ENCODE assay signal across 8 mouse cellular contexts in genomic region chr7:27356248-27356647, GRCm38 (mm10). TPM values are rescaled to one million over a fixed set of nuclear protein-coding genes. Genes with fewer than 3 reads are reported as not detected.
DNase-seq lines count a peak whose midpoint lies in the region; ATAC-seq and TF ChIP-seq lines count a peak whose summit lies in the region.

No protein-coding gene starts in this region.

- peak; percentile 43 for ATAC-seq in heart, embryonic 11.5 days (replicated peaks; ENCODE audit: insufficient number of reproducible peaks, low FRiP score, low TSS enrichment)
- ATAC-seq in kidney, embryonic 14.5 days (ENCODE audit: low FRiP score, low TSS enrichment): peak; percentile 21
- peak; percentile 25 for ATAC-seq in stomach, postnatal 0 days (ENCODE audit: low FRiP score, low TSS enrichment)

- intact Hi-C loops in left cerebral cortex, postnatal 14 days (cut with DNase I): no loop called here
- intact Hi-C loops in left cerebral cortex, postnatal 25 days (cut with DNase I): no loop called here

- peak overlapping the region; percentile 53 for H3K4me3 ChIP-seq in brown adipose tissue, adult 24 weeks (ENCODE audit: insufficient read depth, low read depth, low read length)
- H3K4me3 ChIP-seq in heart, embryonic 11.5 days (ENCODE audit: low read depth, low read length): peak overlapping the region; percentile 56
- H3K4me3 ChIP-seq in kidney, embryonic 14.5 days (ENCODE audit: low read length): peak overlapping the region; percentile 67
- H3K4me3 ChIP-seq in stomach, postnatal 0 days (ENCODE audit: low read depth, low read length): peak overlapping the region; percentile 68

- H3K36me3 ChIP-seq in heart, embryonic 11.5 days (ENCODE audit: control insufficient read depth, insufficient read depth, low read length): no peaks in the 10 kb centered on the region
- peaks cover 7% of the 10 kb centered on the region for H3K36me3 ChIP-seq in kidney, embryonic 14.5 days (ENCODE audit: control insufficient read depth, insufficient read depth, low read length)
- 0 out of 2 replicates have a peak, but pooled peaks cover 3% of the 10 kb centered on the region for H3K36me3 ChIP-seq in stomach, postnatal 0 days (ENCODE audit: control insufficient read depth, insufficient read depth, low read length)

- H3K4me2 ChIP-seq in heart, embryonic 11.5 days: peak overlapping the region; percentile 80
- peak overlapping the region; percentile 66 for H3K4me2 ChIP-seq in kidney, embryonic 14.5 days (replicated peaks; ENCODE audit: low read depth, low read length)
- peak overlapping the region; percentile 77 for H3K4me2 ChIP-seq in stomach, postnatal 0 days (replicated peaks; ENCODE audit: low read depth)

- no peak for TF ChIP-seq CTCF in stomach, postnatal 0 days (IDR thresholded peaks at IDR 0.05; ENCODE audit: low read depth)

- peak overlapping the region; percentile 68 for H3K9ac ChIP-seq in heart, embryonic 11.5 days (ENCODE audit: low read depth, low read length)
- H3K9ac ChIP-seq in kidney, embryonic 14.5 days (ENCODE audit: low read depth, low read length): peak overlapping the region; percentile 51; the same call in 1 of the 2 replicates
- no peak overlapping the region for H3K9ac ChIP-seq in stomach, postnatal 0 days (ENCODE audit: low read length)

- H3K4me1 ChIP-seq in brown adipose tissue, adult 24 weeks (ENCODE audit: control insufficient read depth, insufficient read depth, insufficient read length, low read length): peaks cover 2% of the 10 kb centered on the region; the same call in 1 of the 2 replicates
- 0 out of 2 replicates have a peak, but pooled peaks cover 2% of the 10 kb centered on the region for H3K4me1 ChIP-seq in heart, embryonic 11.5 days (ENCODE audit: control insufficient read depth, insufficient read depth, low read length)
- peaks cover 18% of the 10 kb centered on the region for H3K4me1 ChIP-seq in kidney, embryonic 14.5 days (ENCODE audit: control insufficient read depth, insufficient read depth, low read length)
- H3K4me1 ChIP-seq in stomach, postnatal 0 days (replicated peaks; ENCODE audit: control insufficient read depth, insufficient read depth): peaks cover 9% of the 10 kb centered on the region; the same call in 1 of the 2 replicates

- peak; percentile 29 to 56 for DNase-seq in left cerebral cortex, postnatal 14 days (ENCODE audit: low spot score in 2 of 2)
- no peak for DNase-seq in left cerebral cortex, postnatal 25 days (ENCODE audit: low spot score in 2 of 2)
- DNase-seq in lung, postnatal 10 days: peak; percentile 67
- peak; percentile 49 for DNase-seq in stomach, postnatal 0 days (ENCODE audit: low spot score)
- DNase-seq in urinary bladder, postnatal 10 days (ENCODE audit: low spot score): no peak

- no peak for TF ChIP-seq EP300 in stomach, postnatal 0 days (optimal IDR thresholded peaks at IDR 0.05)

- no peaks in the 10 kb centered on the region for H3K9me3 ChIP-seq in heart, embryonic 11.5 days (replicated peaks; ENCODE audit: control insufficient read depth, low read length)
- H3K9me3 ChIP-seq in kidney, embryonic 14.5 days (ENCODE audit: control insufficient read depth, low read length): no peaks in the 10 kb centered on the region
- H3K9me3 ChIP-seq in stomach, postnatal 0 days (ENCODE audit: control insufficient read depth, low read length): no peaks in the 10 kb centered on the region

- 1% methylated on average over 16 of the region's 16 CpGs for WGBS in heart, embryonic 11.5 days (ENCODE audit: insufficient replicate concordance)
- WGBS in kidney, embryonic 14.5 days: 2% methylated on average over 16 of the region's 16 CpGs
- WGBS in stomach, postnatal 0 days: 3% methylated on average over 16 of the region's 16 CpGs

- no peaks in the 10 kb centered on the region for H3K27me3 ChIP-seq in heart, embryonic 11.5 days (ENCODE audit: control insufficient read depth, insufficient read depth, low read length)
- H3K27me3 ChIP-seq in kidney, embryonic 14.5 days (ENCODE audit: control insufficient read depth, insufficient read depth, low read length): no peaks in the 10 kb centered on the region
- H3K27me3 ChIP-seq in stomach, postnatal 0 days (ENCODE audit: control insufficient read depth, insufficient read depth, low read length): no peaks in the 10 kb centered on the region

- H3K27ac ChIP-seq in brown adipose tissue, adult 24 weeks (replicated peaks; ENCODE audit: low read depth, low read length): peak overlapping the region; percentile 9
- H3K27ac ChIP-seq in heart, embryonic 11.5 days (ENCODE audit: low read depth, low read length): peak overlapping the region; percentile 79
- H3K27ac ChIP-seq in kidney, embryonic 14.5 days (ENCODE audit: low read depth, low read length): peak overlapping the region; percentile 90
- H3K27ac ChIP-seq in stomach, postnatal 0 days (replicated peaks): peak overlapping the region; percentile 88

RNA-seq across cellular contexts. Expression of gene Shkbp1, which starts 0.4 kb away (rescaled TPM):
- 10 to 100 TPM; 22.2 to 27.4 TPM for total RNA-seq in left cerebral cortex, postnatal 14 days (2021)
- total RNA-seq in left cerebral cortex, postnatal 25 days (2021): 10 to 100 TPM; 21.7 to 31.2 TPM
- 11.6 TPM in 2 replicates for polyA plus RNA-seq in brown adipose tissue, adult 24 weeks (2012; ENCODE audit: insufficient read depth, insufficient read length, missing spikeins)
- 33.3 and 34.1 TPM in 2 replicates for polyA plus RNA-seq in heart, embryonic 11.5 days (2014; fragmentation: Nextera tagmentation; extraction: Ambion mirVana)
- 38.4 and 41.0 TPM in 2 replicates for polyA plus RNA-seq in kidney, embryonic 14.5 days (2014; fragmentation: Nextera tagmentation; extraction: Ambion mirVana)
- polyA plus RNA-seq in stomach, postnatal 0 days (2015; fragmentation: Nextera tagmentation; extraction: Ambion mirVana): 26.3 and 27.3 TPM in 2 replicates

RNA-seq across cellular contexts. Expression of gene Gm20479, which starts 1.0 kb away (rescaled TPM):
- not detected for total RNA-seq in left cerebral cortex, postnatal 14 days (2021)
- not detected for total RNA-seq in left cerebral cortex, postnatal 25 days (2021)
- 3.5 TPM in 1 of 2 replicates, not detected in the other for polyA plus RNA-seq in brown adipose tissue, adult 24 weeks (2012; ENCODE audit: insufficient read depth, insufficient read length, missing spikeins)
- 1.6 and 2.1 TPM in 2 replicates for polyA plus RNA-seq in heart, embryonic 11.5 days (2014; fragmentation: Nextera tagmentation; extraction: Ambion mirVana)
- polyA plus RNA-seq in kidney, embryonic 14.5 days (2014; fragmentation: Nextera tagmentation; extraction: Ambion mirVana): 1.9 TPM in 1 of 2 replicates, not detected in the other
- polyA plus RNA-seq in stomach, postnatal 0 days (2015; fragmentation: Nextera tagmentation; extraction: Ambion mirVana): 0.28 and 0.57 TPM in 2 replicates

RNA-seq across cellular contexts. Expression of gene Ltbp4, which starts 18.8 kb away (rescaled TPM):
- 10 to 100 TPM; 62.5 to 62.6 TPM for total RNA-seq in left cerebral cortex, postnatal 14 days (2021)
- total RNA-seq in left cerebral cortex, postnatal 25 days (2021): 10 to 100 TPM; 46.7 to 50.4 TPM
- 22.8 and 25.9 TPM in 2 replicates for polyA plus RNA-seq in brown adipose tissue, adult 24 weeks (2012; ENCODE audit: insufficient read depth, insufficient read length, missing spikeins)
- 28.9 and 31.5 TPM in 2 replicates for polyA plus RNA-seq in heart, embryonic 11.5 days (2014; fragmentation: Nextera tagmentation; extraction: Ambion mirVana)
- polyA plus RNA-seq in kidney, embryonic 14.5 days (2014; fragmentation: Nextera tagmentation; extraction: Ambion mirVana): 23.4 and 26.0 TPM in 2 replicates
- polyA plus RNA-seq in stomach, postnatal 0 days (2015; fragmentation: Nextera tagmentation; extraction: Ambion mirVana): 81.0 and 94.8 TPM in 2 replicates

Comparison
In these comparisons a context has a peak if more than half of its experiments do, and no peak if none do; other contexts are left out.
1. DNase-seq: peak in left cerebral cortex, postnatal 14 days (2 of 2), lung, postnatal 10 days (single experiment) and stomach, postnatal 0 days (single experiment); none in left cerebral cortex, postnatal 25 days (0 of 2) and urinary bladder, postnatal 10 days (single experiment).
2. H3K27ac ChIP-seq: peak in every context shown above with its lines; median percentile 90 in kidney, embryonic 14.5 days; 88 in stomach, postnatal 0 days; 79 in heart, embryonic 11.5 days; 9 in brown adipose tissue, adult 24 weeks.
3. Peak in every context shown above with its lines, with median percentiles within 50 percentile points of each other: H3K4me3 ChIP-seq, ATAC-seq and H3K4me2 ChIP-seq.